Mouse (Mus musculus): Measurements from ENCODE around the gene Gm29564. TPM values are rescaled to one million over a fixed set of nuclear protein-coding genes. Genes with fewer than 3 reads are reported as not detected.
"Not testable (repeated sequence)": the region's sequence is repeated elsewhere in the genome, so short reads cannot be mapped to it uniquely, and the experiment has no call there.

The Gm29564 gene
- not detected in 2 replicates for polyA plus RNA-seq (2014; fragmentation: Nextera tagmentation; extraction: Ambion mirVana)

DNA sequence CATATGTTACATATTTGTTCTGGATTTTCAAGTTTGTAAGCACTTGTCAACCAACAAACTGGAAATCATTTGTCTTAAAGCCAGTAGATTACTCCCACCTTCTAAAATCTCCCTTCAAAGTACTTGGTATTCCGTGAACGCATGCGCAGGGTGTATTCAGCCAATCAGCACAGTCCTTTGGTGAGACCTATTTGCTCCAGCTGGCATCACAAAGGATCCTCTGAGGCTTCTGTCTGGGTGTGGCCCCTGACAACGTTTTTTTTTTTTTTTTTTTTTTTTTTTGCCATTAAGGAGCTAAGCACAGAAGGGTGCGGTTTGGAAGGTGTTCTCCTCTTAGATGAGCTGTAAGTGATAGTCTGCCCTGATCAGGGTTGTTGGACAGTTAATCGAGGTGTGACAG is at the start of gene Gm29564:
Gene Gm29564, plus strand, starts transcription at position 301 of the 400 bp plus-strand sequence.
- not testable (repeated sequence) for H3K9ac ChIP-seq (ENCODE audit: low read length); H3K4me3 ChIP-seq (ENCODE audit: low read depth, low read length); H3K36me3 ChIP-seq (ENCODE audit: control insufficient read depth, insufficient read depth, low read length); H3K27ac ChIP-seq (ENCODE audit: low read depth); H3K4me1 ChIP-seq (replicated peaks; ENCODE audit: control insufficient read depth, insufficient read depth, low read length); ATAC-seq (replicated peaks; ENCODE audit: low FRiP score, low TSS enrichment, low read depth); H3K9me3 ChIP-seq (ENCODE audit: control insufficient read depth, low read length); H3K27me3 ChIP-seq (replicated peaks; ENCODE audit: control insufficient read depth, insufficient read depth, low read length); DNase-seq (ENCODE audit: low spot score); H3K4me2 ChIP-seq (ENCODE audit: low read length)
- WGBS: no CpG with 5 or more reads among the region's 6 CpGs

Other genes with a start within 250 kb of the Gm29564 start
- not detected in 2 replicates for gene Gm20867, start 249.8 kb upstream of the Gm29564 start, polyA plus RNA-seq (2014; fragmentation: Nextera tagmentation; extraction: Ambion mirVana)